Mouse (Mus musculus) E14TG2a.4 (cell line): ENCODE data around the gene Dpp6.

Experiments used
- CTCF ChIP-seq: conservative IDR thresholded peaks from 2 replicates; pipeline ENCODE4 v1.5.1; 2014; ENCODE audit warnings: low read length
- NANOG ChIP-seq: IDR thresholded peaks from 2 replicates; pipeline ENCODE4 v1.6.1; 2014; ENCODE audit warnings: borderline replicate concordance, low read length, mixed read lengths
- POU5F1 ChIP-seq: IDR thresholded peaks from 2 replicates; pipeline ENCODE4 v1.6.1; 2014; ENCODE audit warnings: low read length, borderline replicate concordance

DNA sequence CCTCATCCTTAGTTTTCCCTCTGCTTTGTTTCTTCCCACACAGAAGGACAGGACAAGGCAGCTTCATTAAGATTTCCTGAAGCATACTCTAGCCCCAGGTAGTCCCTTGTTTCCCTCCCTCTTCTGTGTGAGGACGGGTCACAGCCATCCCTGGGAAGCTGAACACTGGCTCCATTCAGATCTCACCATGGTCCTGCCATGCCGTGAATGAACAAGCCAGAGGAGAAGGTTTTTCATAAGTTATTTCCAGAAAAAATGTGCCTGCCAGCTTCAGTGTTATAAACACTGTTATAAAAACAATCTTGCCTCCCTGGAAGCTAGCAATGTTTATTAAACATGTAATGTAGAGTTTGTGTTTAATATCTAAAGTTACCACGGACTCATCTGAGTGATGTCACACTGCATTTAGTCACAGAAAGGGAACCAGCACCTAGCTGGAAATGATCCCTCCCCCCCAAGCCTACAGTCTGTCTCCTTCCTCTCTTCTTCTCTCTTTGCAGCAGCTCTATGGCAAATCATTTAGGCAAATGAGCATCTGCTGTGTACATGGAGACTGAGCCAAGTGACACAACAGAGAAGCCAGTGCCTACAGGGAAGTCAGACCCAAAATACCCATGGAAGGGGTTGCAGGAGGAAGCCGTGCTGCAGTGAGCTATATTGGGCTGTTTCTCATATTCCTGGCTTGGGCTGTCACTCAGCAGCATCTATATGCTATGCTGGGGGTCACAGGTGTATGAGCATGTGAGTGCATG lies 128.3 kb downstream of the Dpp6 start:
- no peak for TF ChIP-seq CTCF
- no peak for TF ChIP-seq NANOG
- TF ChIP-seq POU5F1: no peak
